Mouse (Mus musculus) megakaryocyte, adult 5-6 weeks (primary cell): ENCODE measurements around the gene Lrrc51. TPM values are rescaled to one million over a fixed set of nuclear protein-coding genes. Genes with fewer than 3 reads are reported as not detected.

Experiments used
- ATAC-seq: 2 replicates; pipeline ENCODE4 v1.8.0; 2016; ENCODE audit warnings: mild to moderate bottlenecking, inconsistent platforms; ENCODE audit not compliant: poor library complexity, severe bottlenecking
- total RNA-seq, 2 experiments: library from RNA; stranded (forward) in 1 of 2; stranded (reverse) in 1 of 2; fragments of 153-499, 151-499 nt in 1 of 2; fragments of 221-1000, 200-1000 nt in 1 of 2; gene quantifications; 2 replicates each; pipeline versions ENCODE4 v1.2.3 to v1.2.4; 2015 to 2017

Gene Lrrc51
- total RNA-seq, 2 experiments from 2014 or later, result 0.70 to 1.1 TPM

GRCm38 (mm10) chr7:101888460-101888859 lies 45.2 kb downstream of the Lrrc51 start:
- ATAC-seq, result no peak

- no peak for ATAC-seq
These were observed 47.4 kb downstream of the Lrrc51 start for GRCm38 (mm10) chr7:101886274-101886673.

- no peak for ATAC-seq
These were observed 49.5 kb downstream of the Lrrc51 start for GRCm38 (mm10) chr7:101884160-101884559.

GRCm38 (mm10) chr7:101882413-101883154 lies 51.1 kb downstream of the Lrrc51 start:
- ATAC-seq, result no peak

- ATAC-seq, result no peak
These were observed 52.8 kb downstream of the Lrrc51 start for GRCm38 (mm10) chr7:101880855-101881254.

GRCm38 (mm10) chr7:101875978-101876377 lies 57.7 kb downstream of the Lrrc51 start:
- ATAC-seq, result no peak

- 0 out of 2 replicates have a peak, but pooled peaks have one; percentile 15 for ATAC-seq
These were observed 62.4 kb downstream of the Lrrc51 start for GRCm38 (mm10) chr7:101871296-101871695.

GRCm38 (mm10) chr7:101870629-101871028 lies 63.1 kb downstream of the Lrrc51 start, which contains the start of gene Folr1:
Gene Folr1, minus strand, starts transcription at chr7:101870788.
- ATAC-seq, result no peak

- no peak for ATAC-seq
These were observed 64.6 kb downstream of the Lrrc51 start for GRCm38 (mm10) chr7:101869163-101869500.

GRCm38 (mm10) chr7:101868241-101869162 lies 65.2 kb downstream of the Lrrc51 start:
- ATAC-seq, result no peak

- no peak for ATAC-seq
These were observed 66.2 kb downstream of the Lrrc51 start for GRCm38 (mm10) chr7:101867482-101867881.

GRCm38 (mm10) chr7:101866491-101867265 lies 67.0 kb downstream of the Lrrc51 start:
- ATAC-seq, result no peak

GRCm38 (mm10) chr7:101863415-101863814 lies 70.3 kb downstream of the Lrrc51 start, which contains the start of gene Anapc15:
Gene Anapc15, plus strand, starts transcription at chr7:101863715.
- ATAC-seq, result no peak

Other genes with a start within 250 kb of the Lrrc51 start
- gene Phox2a, start 115.6 kb downstream of the Lrrc51 start, total RNA-seq (2015), result not detected in 2 replicates
- not detected in 2 replicates for gene Phox2a, start 115.6 kb downstream of the Lrrc51 start, total RNA-seq (2017)
- 12.2 and 12.4 TPM in 2 replicates for gene Inppl1, start 95.7 kb downstream of the Lrrc51 start, total RNA-seq (2015)
- gene Inppl1, start 95.7 kb downstream of the Lrrc51 start, total RNA-seq (2017), result 18.2 and 52.7 TPM in 2 replicates
- gene Folr2, start 76.7 kb downstream of the Lrrc51 start, total RNA-seq (2015), result 0.96 TPM in 1 of 2 replicates, not detected in the other
- gene Folr2, start 76.7 kb downstream of the Lrrc51 start, total RNA-seq (2017), result not detected in 2 replicates
- gene Anapc15, start 70.2 kb downstream of the Lrrc51 start, total RNA-seq (2015), result 57.1 and 70.8 TPM in 2 replicates
- 69.3 and 94.9 TPM in 2 replicates for gene Anapc15, start 70.2 kb downstream of the Lrrc51 start, total RNA-seq (2017)
- gene Folr1, start 63.1 kb downstream of the Lrrc51 start, total RNA-seq (2015), result 0.62 TPM in 1 of 2 replicates, not detected in the other
- 0.62 TPM in 1 of 2 replicates, not detected in the other for gene Folr1, start 63.1 kb downstream of the Lrrc51 start, total RNA-seq (2017)
- gene Lamtor1, start 28.0 kb downstream of the Lrrc51 start, total RNA-seq (2015), result 137 and 160 TPM in 2 replicates
- gene Lamtor1, start 28.0 kb downstream of the Lrrc51 start, total RNA-seq (2017), result 127 and 128 TPM in 2 replicates
- gene Tomt, start 27.5 kb downstream of the Lrrc51 start, total RNA-seq (2015), result 0.11 TPM in 1 of 2 replicates, not detected in the other
- 0.07 TPM in 1 of 2 replicates, not detected in the other for gene Tomt, start 27.5 kb downstream of the Lrrc51 start, total RNA-seq (2017)
- 71.4 and 82.2 TPM in 2 replicates for gene Numa1, start 216 bp upstream of the Lrrc51 start, total RNA-seq (2015)
- 122 and 139 TPM in 2 replicates for gene Numa1, start 216 bp upstream of the Lrrc51 start, total RNA-seq (2017)
- gene Il18bp, start 84.8 kb upstream of the Lrrc51 start, total RNA-seq (2015), result 8.8 and 11.1 TPM in 2 replicates
- gene Il18bp, start 84.8 kb upstream of the Lrrc51 start, total RNA-seq (2017), result 4.9 and 5.4 TPM in 2 replicates
- 13.3 and 14.9 TPM in 2 replicates for gene Rnf121, start 131.6 kb upstream of the Lrrc51 start, total RNA-seq (2015)
- gene Rnf121, start 131.6 kb upstream of the Lrrc51 start, total RNA-seq (2017), result 10.5 and 11.0 TPM in 2 replicates
- gene Xndc1, start 131.6 kb upstream of the Lrrc51 start, total RNA-seq (2015), result 7.1 and 9.5 TPM in 2 replicates
- gene Xndc1, start 131.6 kb upstream of the Lrrc51 start, total RNA-seq (2017), result 13.0 and 15.4 TPM in 2 replicates
- 0.39 and 0.40 TPM in 2 replicates for gene Xntrpc, start 131.8 kb upstream of the Lrrc51 start, total RNA-seq (2015)
- not detected in 2 replicates for gene Xntrpc, start 131.8 kb upstream of the Lrrc51 start, total RNA-seq (2017)
- 0.41 TPM in 1 of 2 replicates, not detected in the other for gene Trpc2, start 149.2 kb upstream of the Lrrc51 start, total RNA-seq (2015)
- gene Trpc2, start 149.2 kb upstream of the Lrrc51 start, total RNA-seq (2017), result 0.20 and 0.37 TPM in 2 replicates
- gene Art1, start 167.8 kb upstream of the Lrrc51 start, total RNA-seq (2015), result not detected in 2 replicates
- not detected in 2 replicates for gene Art1, start 167.8 kb upstream of the Lrrc51 start, total RNA-seq (2017)
- gene Art5, start 175.6 kb upstream of the Lrrc51 start, total RNA-seq (2015), result 0.20 TPM in 1 of 2 replicates, not detected in the other
- not detected in 2 replicates for gene Art5, start 175.6 kb upstream of the Lrrc51 start, total RNA-seq (2017)
- not detected in 2 replicates for gene Chrna10, start 182.9 kb upstream of the Lrrc51 start, total RNA-seq (2015)
- not detected in 2 replicates for gene Chrna10, start 182.9 kb upstream of the Lrrc51 start, total RNA-seq (2017)